ENCODE assay signal across 9 mouse cellular contexts in genomic region chr6:72357164-72358079, GRCm38 (mm10). TPM values are rescaled to one million over a fixed set of nuclear protein-coding genes. Genes with fewer than 3 reads are reported as not detected.
A peak's percentile ranks its signal among the peaks of the same experiment; 100 is the strongest.
DNase-seq lines count a peak whose midpoint lies in the region; ATAC-seq lines count a peak whose summit lies in the region.
"Had no signal": no experiment of that assay in that cellular context is flagged by ENCODE, and none has a peak within 500 bp of the region (broad histone marks: within the 10 kb centered on the region; RNA-seq: fewer than 3 reads in every experiment).

No protein-coding gene starts in this region.

- peaks cover 13% of the 10 kb centered on the region for H3K4me1 ChIP-seq in forebrain, embryonic 14.5 days (ENCODE audit: control insufficient read depth, insufficient read depth, low read length)
- peaks cover 32% of the 10 kb centered on the region for H3K4me1 ChIP-seq in forebrain, embryonic 16.5 days (replicated peaks; ENCODE audit: control insufficient read depth, insufficient read depth, low read length)
- H3K4me1 ChIP-seq in embryonic facial prominence, embryonic 14.5 days (ENCODE audit: control insufficient read depth, insufficient read depth, low read length): peaks cover 24% of the 10 kb centered on the region

- no peak overlapping the region for H3K4me2 ChIP-seq in forebrain, embryonic 14.5 days (ENCODE audit: low read length)
- no peak overlapping the region for H3K4me2 ChIP-seq in forebrain, embryonic 16.5 days (ENCODE audit: low read length)
- no peak overlapping the region for H3K4me2 ChIP-seq in embryonic facial prominence, embryonic 14.5 days (ENCODE audit: low read depth, low read length)

- H3K4me3 ChIP-seq in forebrain, embryonic 14.5 days (ENCODE audit: low read depth, low read length): no peak overlapping the region
- no peak overlapping the region for H3K4me3 ChIP-seq in forebrain, embryonic 16.5 days (replicated peaks; ENCODE audit: low read length)
- H3K4me3 ChIP-seq in embryonic facial prominence, embryonic 14.5 days (ENCODE audit: low read depth, low read length): no peak overlapping the region

- H3K36me3 ChIP-seq in forebrain, embryonic 14.5 days (ENCODE audit: control insufficient read depth, insufficient read depth, low read length): peaks cover 24% of the 10 kb centered on the region
- peaks cover 11% of the 10 kb centered on the region; the same call in 1 of the 2 replicates for H3K36me3 ChIP-seq in forebrain, embryonic 16.5 days (ENCODE audit: control insufficient read depth, insufficient read depth)
- peaks cover 29% of the 10 kb centered on the region; the same call in 1 of the 2 replicates for H3K36me3 ChIP-seq in embryonic facial prominence, embryonic 14.5 days (ENCODE audit: control insufficient read depth, insufficient read depth, low read length)

- no peaks in the 10 kb centered on the region for H3K27me3 ChIP-seq in forebrain, embryonic 14.5 days (replicated peaks; ENCODE audit: control insufficient read depth, insufficient read depth, low read length)
- no peaks in the 10 kb centered on the region for H3K27me3 ChIP-seq in forebrain, embryonic 16.5 days (replicated peaks; ENCODE audit: control insufficient read depth, insufficient read depth, low read length)
- H3K27me3 ChIP-seq in embryonic facial prominence, embryonic 14.5 days (replicated peaks; ENCODE audit: control insufficient read depth, insufficient read depth, low read length): no peaks in the 10 kb centered on the region

- 0 out of 2 replicates have a peak overlapping the region, but pooled peaks have one; percentile 9 for H3K27ac ChIP-seq in forebrain, embryonic 14.5 days (ENCODE audit: low read depth, low read length)
- H3K27ac ChIP-seq in forebrain, embryonic 16.5 days (ENCODE audit: low read length): no peak overlapping the region
- no peak overlapping the region for H3K27ac ChIP-seq in embryonic facial prominence, embryonic 14.5 days (replicated peaks; ENCODE audit: low read depth, low read length)

- WGBS in forebrain, embryonic 14.5 days: 77% methylated on average over 5 of the region's 5 CpGs
- WGBS in forebrain, embryonic 16.5 days: 74% methylated on average over 5 of the region's 5 CpGs
- WGBS in embryonic facial prominence, embryonic 14.5 days: 71% methylated on average over 5 of the region's 5 CpGs

- no peaks in the 10 kb centered on the region for H3K9me3 ChIP-seq in forebrain, embryonic 14.5 days (replicated peaks; ENCODE audit: control insufficient read depth, low read length)
- no peaks in the 10 kb centered on the region for H3K9me3 ChIP-seq in forebrain, embryonic 16.5 days (ENCODE audit: control insufficient read depth, low read length)
- no peaks in the 10 kb centered on the region for H3K9me3 ChIP-seq in embryonic facial prominence, embryonic 14.5 days (ENCODE audit: control insufficient read depth, low read length)

- no peak for ATAC-seq in forebrain, embryonic 14.5 days
- ATAC-seq in forebrain, embryonic 16.5 days: no peak
- no peak for ATAC-seq in embryonic facial prominence, embryonic 14.5 days (ENCODE audit: low read depth)
- peak; percentile 54 for ATAC-seq in megakaryocyte-erythroid progenitor cell, adult 5-6 weeks (replicated peaks; ENCODE audit: low FRiP score, low TSS enrichment, poor library complexity, severe bottlenecking)

- H3K9ac ChIP-seq in forebrain, embryonic 14.5 days (ENCODE audit: low read length): no peak overlapping the region
- no peak overlapping the region for H3K9ac ChIP-seq in forebrain, embryonic 16.5 days (replicated peaks; ENCODE audit: low read depth, low read length)
- H3K9ac ChIP-seq in embryonic facial prominence, embryonic 14.5 days (ENCODE audit: low read depth, low read length): no peak overlapping the region

- DNase-seq in forebrain, embryonic 14.5 days (ENCODE audit: low spot score): peak; percentile 32
- DNase-seq in kidney, adult 9 months: peak; percentile 44
- DNase-seq in kidney, postnatal 10 days: no peak
- DNase-seq in embryonic facial prominence, embryonic 14.5 days (ENCODE audit: low spot score): peak; percentile 28
- DNase-seq in left cerebral cortex, adult 11 months (ENCODE audit: low spot score): no peak
- DNase-seq in layer of hippocampus, postnatal 36 days: no peak
- DNase-seq: heart, postnatal 4 days had no signal

RNA-seq across cellular contexts. Expression of gene Tmem150a, which starts 2.2 kb away (rescaled TPM):
- polyA plus RNA-seq in forebrain, embryonic 14.5 days (2014; fragmentation: Nextera tagmentation; extraction: Ambion mirVana): 19.3 and 21.3 TPM in 2 replicates
- 17.9 and 21.0 TPM in 2 replicates for polyA plus RNA-seq in forebrain, embryonic 16.5 days (2015; fragmentation: Nextera tagmentation; extraction: Ambion mirVana)
- 16.3 and 17.6 TPM in 2 replicates for polyA plus RNA-seq in embryonic facial prominence, embryonic 14.5 days (2014; fragmentation: Nextera tagmentation; extraction: Ambion mirVana)
- 0.92 and 5.0 TPM in 2 replicates for total RNA-seq in megakaryocyte-erythroid progenitor cell, adult 5-6 weeks (2014; fragmentation: Nextera tagmentation)
- total RNA-seq in megakaryocyte-erythroid progenitor cell, adult 5-6 weeks (2017): not detected in 2 replicates
- 10 to 100 TPM in 1 of 2 experiments, 1 to 10 TPM in 1; 8.1 to 10.5 TPM for total RNA-seq in layer of hippocampus, postnatal 36 days (2021)

RNA-seq across cellular contexts. Expression of gene Rnf181, which starts 9.3 kb away (rescaled TPM):
- polyA plus RNA-seq in forebrain, embryonic 14.5 days (2014; fragmentation: Nextera tagmentation; extraction: Ambion mirVana): 123 and 129 TPM in 2 replicates
- polyA plus RNA-seq in forebrain, embryonic 16.5 days (2015; fragmentation: Nextera tagmentation; extraction: Ambion mirVana): 127 and 139 TPM in 2 replicates
- polyA plus RNA-seq in embryonic facial prominence, embryonic 14.5 days (2014; fragmentation: Nextera tagmentation; extraction: Ambion mirVana): 79.9 and 81.1 TPM in 2 replicates
- 82.6 and 91.5 TPM in 2 replicates for total RNA-seq in megakaryocyte-erythroid progenitor cell, adult 5-6 weeks (2014; fragmentation: Nextera tagmentation)
- total RNA-seq in megakaryocyte-erythroid progenitor cell, adult 5-6 weeks (2017): 34.8 and 55.5 TPM in 2 replicates
- total RNA-seq in layer of hippocampus, postnatal 36 days (2021): 10 to 100 TPM; 77.6 to 85.2 TPM

RNA-seq across cellular contexts. Expression of gene 0610030E20Rik, which starts 10.3 kb away (rescaled TPM):
- 12.0 and 17.9 TPM in 2 replicates for polyA plus RNA-seq in forebrain, embryonic 14.5 days (2014; fragmentation: Nextera tagmentation; extraction: Ambion mirVana)
- polyA plus RNA-seq in forebrain, embryonic 16.5 days (2015; fragmentation: Nextera tagmentation; extraction: Ambion mirVana): 19.7 and 20.9 TPM in 2 replicates
- polyA plus RNA-seq in embryonic facial prominence, embryonic 14.5 days (2014; fragmentation: Nextera tagmentation; extraction: Ambion mirVana): 19.6 and 25.0 TPM in 2 replicates
- total RNA-seq in megakaryocyte-erythroid progenitor cell, adult 5-6 weeks (2014; fragmentation: Nextera tagmentation): 28.5 and 31.0 TPM in 2 replicates
- total RNA-seq in megakaryocyte-erythroid progenitor cell, adult 5-6 weeks (2017): 15.2 and 16.6 TPM in 2 replicates
- 10 to 100 TPM; 16.9 to 17.2 TPM for total RNA-seq in layer of hippocampus, postnatal 36 days (2021)

RNA-seq across cellular contexts. Expression of gene Usp39, which starts 12.4 kb away (rescaled TPM):
- polyA plus RNA-seq in forebrain, embryonic 14.5 days (2014; fragmentation: Nextera tagmentation; extraction: Ambion mirVana): 72.7 and 76.3 TPM in 2 replicates
- 48.5 and 51.5 TPM in 2 replicates for polyA plus RNA-seq in forebrain, embryonic 16.5 days (2015; fragmentation: Nextera tagmentation; extraction: Ambion mirVana)
- polyA plus RNA-seq in embryonic facial prominence, embryonic 14.5 days (2014; fragmentation: Nextera tagmentation; extraction: Ambion mirVana): 46.6 and 50.7 TPM in 2 replicates
- 66.8 and 72.5 TPM in 2 replicates for total RNA-seq in megakaryocyte-erythroid progenitor cell, adult 5-6 weeks (2014; fragmentation: Nextera tagmentation)
- total RNA-seq in megakaryocyte-erythroid progenitor cell, adult 5-6 weeks (2017): 121 and 147 TPM in 2 replicates
- total RNA-seq in layer of hippocampus, postnatal 36 days (2021): 10 to 100 TPM; 31.3 to 35.8 TPM

RNA-seq across cellular contexts. Expression of gene Vamp5, which starts 22.8 kb away (rescaled TPM):
- polyA plus RNA-seq in forebrain, embryonic 14.5 days (2014; fragmentation: Nextera tagmentation; extraction: Ambion mirVana): 13.8 and 17.7 TPM in 2 replicates
- 10.5 and 12.6 TPM in 2 replicates for polyA plus RNA-seq in forebrain, embryonic 16.5 days (2015; fragmentation: Nextera tagmentation; extraction: Ambion mirVana)
- 20.3 and 22.3 TPM in 2 replicates for polyA plus RNA-seq in embryonic facial prominence, embryonic 14.5 days (2014; fragmentation: Nextera tagmentation; extraction: Ambion mirVana)
- 420 and 424 TPM in 2 replicates for total RNA-seq in megakaryocyte-erythroid progenitor cell, adult 5-6 weeks (2014; fragmentation: Nextera tagmentation)
- total RNA-seq in megakaryocyte-erythroid progenitor cell, adult 5-6 weeks (2017): 125 and 132 TPM in 2 replicates
- 1 to 10 TPM; 4.4 to 5.3 TPM for total RNA-seq in layer of hippocampus, postnatal 36 days (2021)

Comparison
In these comparisons a context has a peak if more than half of its experiments do, and no peak if none do; other contexts are left out.
1. DNase-seq: peak in forebrain, embryonic 14.5 days (single experiment), kidney, adult 9 months (single experiment) and embryonic facial prominence, embryonic 14.5 days (single experiment); none in kidney, postnatal 10 days (single experiment), left cerebral cortex, adult 11 months (single experiment) and layer of hippocampus, postnatal 36 days (0 of 2).